Mouse (Mus musculus): ENCODE measurements at regions not wholly inside any gene's neighbourhood (a gene's known extent, or its start where the extent isn't known, plus 50 kb on each side); places are given as distances from the start of the nearest gene placed in this dataset.

DNA sequence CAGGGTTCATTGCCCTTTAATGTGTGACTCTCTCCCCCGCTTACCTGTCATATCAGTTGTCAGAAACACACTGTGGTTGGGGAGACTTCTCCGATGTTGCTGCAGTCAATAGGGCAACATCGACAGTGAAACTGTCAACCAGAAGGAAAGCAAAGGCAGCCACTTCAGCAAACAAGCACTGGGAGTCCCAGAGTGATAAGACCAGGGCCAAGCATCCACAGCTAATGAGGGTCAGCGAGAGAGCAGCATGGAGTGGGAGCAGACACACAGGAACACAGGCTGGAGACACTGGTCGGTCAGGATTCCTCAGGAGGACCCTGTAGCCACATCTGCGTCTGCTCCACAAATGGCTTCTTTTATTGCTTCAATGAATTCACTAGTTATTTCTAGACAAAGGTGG is 847.5 kb downstream of the Sorcs1 start:
- H3K27me3 ChIP-seq (ENCODE audit: control insufficient read depth, insufficient read depth, low read depth, low read length), result no peaks in the 10 kb centered on the region
- no peaks in the 10 kb centered on the region for H3K36me3 ChIP-seq (ENCODE audit: control insufficient read depth, insufficient read depth, low read length)
- peak overlapping the region; percentile 50; the same call in 1 of the 2 replicates for H3K27ac ChIP-seq (ENCODE audit: low read length)
- WGBS, result 50% methylated on average over 6 of the region's 6 CpGs
- H3K4me2 ChIP-seq (ENCODE audit: low read length), result no peak overlapping the region
- H3K4me3 ChIP-seq (ENCODE audit: low read depth, low read length), result no peak overlapping the region
- ATAC-seq, result no peak
- H3K9me3 ChIP-seq (replicated peaks; ENCODE audit: control insufficient read depth, low read length, poor library complexity, severe bottlenecking), result no peaks in the 10 kb centered on the region
- peaks cover 4% of the 10 kb centered on the region; the same call in 1 of the 2 replicates for H3K4me1 ChIP-seq (ENCODE audit: control insufficient read depth, insufficient read depth, low read length)
- H3K9ac ChIP-seq (ENCODE audit: low read depth, low read length), result no peak overlapping the region

DNA sequence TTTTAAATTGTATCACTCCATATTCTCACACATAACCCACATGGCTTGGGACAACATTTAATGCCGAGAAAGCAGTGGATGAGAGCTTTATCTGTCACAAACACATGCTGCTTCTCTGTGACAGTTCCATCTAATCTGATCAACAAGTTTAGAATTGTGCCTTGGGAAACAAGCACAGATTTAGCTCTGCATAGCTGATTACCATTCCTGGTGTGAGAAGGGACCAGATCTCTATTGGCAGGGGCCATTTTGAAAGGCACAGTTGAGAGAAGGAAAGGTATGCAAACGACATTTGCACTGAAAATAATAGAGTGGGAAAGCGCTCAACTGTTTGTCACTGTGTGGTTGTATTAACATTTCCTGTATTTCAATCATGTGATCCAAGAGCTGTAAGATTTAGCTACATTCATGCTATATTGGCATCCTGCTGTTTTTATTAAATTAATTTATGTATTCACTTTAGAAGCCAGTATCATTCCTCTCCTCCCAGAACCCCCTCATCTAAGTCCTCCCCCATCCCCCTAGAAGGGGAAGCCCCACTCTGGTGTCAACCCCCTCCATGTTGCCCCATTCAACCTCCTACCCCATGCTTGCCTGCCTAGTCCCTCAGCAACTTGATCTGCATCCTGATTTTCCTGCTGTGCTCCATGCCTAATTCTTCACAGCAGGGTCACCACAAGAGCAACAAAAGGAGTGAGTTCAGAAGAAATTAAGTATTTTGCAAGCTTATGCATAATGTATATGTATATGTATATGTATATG is 872.6 kb downstream of the Sorcs1 start:
- no peak for ATAC-seq

More for the DNA sequence above, 872.6 kb downstream of the Sorcs1 start:
- H3K4me3 ChIP-seq (ENCODE audit: low read depth, low read length), result no peak overlapping the region
- no peaks in the 10 kb centered on the region for H3K27me3 ChIP-seq (ENCODE audit: control insufficient read depth, insufficient read depth, low read depth, low read length)
- H3K9ac ChIP-seq (ENCODE audit: low read depth, low read length), result no peak overlapping the region
- H3K4me2 ChIP-seq (ENCODE audit: low read length), result no peak overlapping the region
- WGBS, result 37% methylated on average over 3 of the region's 3 CpGs
- H3K27ac ChIP-seq (ENCODE audit: low read length), result no peak overlapping the region
- no peaks in the 10 kb centered on the region for H3K9me3 ChIP-seq (replicated peaks; ENCODE audit: control insufficient read depth, low read length, poor library complexity, severe bottlenecking)
- no peaks in the 10 kb centered on the region for H3K36me3 ChIP-seq (ENCODE audit: control insufficient read depth, insufficient read depth, low read length)
- H3K4me1 ChIP-seq (ENCODE audit: control insufficient read depth, insufficient read depth, low read length), result no peaks in the 10 kb centered on the region
